Mouse (Mus musculus) urinary bladder, postnatal 25 days (tissue): ENCODE results near the gene Tpo.

Experiments used
- DNase-seq: peaks from one replicate; pipeline ENCODE4 v3.0.0; 2022; ENCODE audit warnings: low spot score

The Tpo gene

DNA sequence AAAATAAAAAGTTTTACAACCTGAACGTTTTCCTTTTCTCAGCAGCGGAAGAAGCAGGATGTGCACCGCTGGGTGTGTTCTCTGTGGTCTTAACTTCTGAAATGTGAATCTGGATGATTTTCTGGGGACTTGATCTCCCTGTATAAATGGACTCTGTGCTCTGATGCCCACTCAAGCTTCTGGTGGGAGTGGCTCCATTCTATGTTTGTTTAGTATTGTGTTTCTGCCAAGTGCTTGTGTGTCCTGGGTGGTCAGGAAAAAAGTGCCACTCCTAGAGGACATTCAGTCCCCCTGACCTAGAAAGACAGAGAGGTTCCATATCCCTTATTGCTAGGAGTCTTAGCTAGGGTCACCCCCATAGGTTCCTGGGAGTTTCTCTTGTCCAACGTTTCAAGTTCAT, at the start of gene Tpo:
Gene Tpo, minus strand, starts transcription at position 101 of the 400 bp plus-strand sequence.
- no peak for DNase-seq

DNA sequence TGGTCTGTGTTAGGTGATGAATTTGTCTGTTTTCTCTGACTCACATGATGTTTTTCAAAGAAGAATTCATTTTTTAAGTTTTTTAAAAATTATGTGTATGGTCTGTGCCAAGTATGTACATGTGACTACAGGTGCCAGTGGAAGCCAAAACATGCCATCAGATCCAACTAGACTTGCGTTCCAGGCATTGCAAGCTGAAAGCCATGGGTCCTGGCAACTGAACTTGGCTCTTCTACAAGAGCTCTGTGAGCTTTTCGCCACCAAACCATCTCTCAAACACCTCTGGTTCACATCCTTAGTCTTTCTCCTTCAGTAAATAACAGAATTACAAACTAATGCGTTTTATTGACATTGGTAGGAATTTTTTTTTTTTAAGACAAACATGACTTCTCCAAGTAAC, 49.3 kb upstream of the Tpo start:
- no peak for DNase-seq

DNA sequence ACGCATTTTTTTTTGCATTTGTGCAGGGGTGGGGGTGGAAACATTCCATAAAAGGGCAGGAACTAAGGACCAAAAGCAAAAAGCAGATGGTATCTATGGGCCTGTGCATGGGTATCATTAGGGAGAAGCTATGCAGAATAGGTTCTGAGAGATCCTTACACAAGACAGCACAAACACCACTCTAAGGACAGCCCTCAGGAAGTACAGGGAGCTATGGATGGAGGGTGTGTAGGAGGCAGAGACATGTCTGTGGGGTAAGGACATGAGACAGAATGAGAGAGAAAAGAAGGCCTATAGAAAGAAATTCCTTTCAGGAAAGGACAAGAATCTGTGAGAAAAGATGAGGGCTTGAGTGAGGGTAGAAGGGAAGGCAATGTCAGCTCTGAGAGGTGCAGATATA, 47.2 kb upstream of the Tpo start:
- DNase-seq = no peak

DNA sequence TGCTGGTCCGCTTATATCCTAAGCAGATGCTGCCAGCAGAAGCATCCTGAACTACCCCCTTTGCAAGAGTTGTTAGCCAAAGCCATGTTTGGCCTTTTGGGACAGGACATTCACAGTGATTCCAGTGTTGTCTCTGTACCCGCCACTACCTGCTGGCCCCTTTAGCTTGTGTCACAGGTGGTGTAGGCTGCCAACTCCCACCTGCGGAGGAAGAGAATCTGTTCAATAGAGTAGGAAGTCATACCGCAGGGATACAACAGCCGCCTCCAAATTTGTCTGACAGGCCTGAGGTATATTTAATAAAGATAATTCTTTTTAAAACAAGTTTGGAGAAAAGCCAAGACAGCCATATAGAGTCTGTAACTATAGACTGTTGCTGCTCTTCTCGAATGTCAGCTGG, 45.5 kb upstream of the Tpo start:
- DNase-seq = no peak

DNA sequence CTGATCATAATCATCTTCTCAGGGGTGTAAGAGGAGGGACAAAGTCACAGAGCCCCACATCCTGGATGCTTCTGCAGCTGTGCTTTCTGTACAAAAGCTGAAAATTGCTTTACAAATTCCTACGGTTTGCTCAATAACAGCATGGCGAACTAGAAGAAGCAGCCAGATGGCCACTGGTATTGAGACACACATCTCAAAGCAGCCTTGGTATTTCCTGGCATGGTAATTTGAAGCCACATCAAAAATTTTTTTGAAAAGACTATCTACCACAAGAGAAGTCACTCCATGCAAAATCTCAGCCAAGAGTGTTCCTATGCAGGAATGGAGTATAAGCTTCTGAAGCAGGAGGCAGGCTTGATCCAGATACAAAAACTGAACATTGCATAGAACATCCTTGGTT, 45.1 kb upstream of the Tpo start:
- DNase-seq = no peak

DNA sequence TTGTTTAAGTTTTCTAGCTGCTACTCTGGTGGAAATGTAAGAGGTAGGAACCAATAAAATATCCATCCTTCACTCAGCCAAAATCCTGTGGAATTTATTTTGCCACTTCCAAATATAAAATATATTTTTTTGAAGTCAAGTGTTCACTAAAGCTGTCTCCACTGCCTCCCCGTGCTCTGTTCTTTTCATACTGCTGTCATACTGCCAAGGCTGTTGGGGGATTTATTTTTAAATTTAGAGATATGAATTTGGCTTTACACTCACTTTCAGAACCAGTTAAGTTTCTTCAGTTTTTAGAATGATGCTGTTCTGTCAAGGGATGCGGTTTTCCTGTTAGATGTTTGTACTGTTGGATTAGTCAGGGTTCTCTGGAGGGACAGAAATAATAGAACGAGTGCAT, 36.1 kb upstream of the Tpo start:
- DNase-seq = no peak

DNA sequence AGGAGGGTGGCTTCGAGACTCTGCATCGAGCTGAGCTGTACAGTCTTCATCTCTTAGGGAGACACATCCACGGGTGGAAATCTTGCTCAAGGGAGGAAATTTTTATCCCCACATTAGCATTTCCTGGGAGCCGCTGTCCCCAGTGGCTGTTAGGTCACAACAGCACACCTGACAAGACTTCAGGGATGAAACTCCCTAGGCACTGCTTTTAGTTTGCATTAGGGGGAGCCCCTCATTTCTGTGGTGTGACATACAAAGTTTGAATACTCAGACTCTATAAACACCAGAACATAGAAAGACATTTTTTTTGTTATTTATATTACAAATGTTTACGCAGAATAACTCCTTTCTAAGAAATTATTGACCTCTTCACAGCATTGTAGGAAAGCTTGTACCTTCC, 32.1 kb upstream of the Tpo start:
- DNase-seq = no peak

DNA sequence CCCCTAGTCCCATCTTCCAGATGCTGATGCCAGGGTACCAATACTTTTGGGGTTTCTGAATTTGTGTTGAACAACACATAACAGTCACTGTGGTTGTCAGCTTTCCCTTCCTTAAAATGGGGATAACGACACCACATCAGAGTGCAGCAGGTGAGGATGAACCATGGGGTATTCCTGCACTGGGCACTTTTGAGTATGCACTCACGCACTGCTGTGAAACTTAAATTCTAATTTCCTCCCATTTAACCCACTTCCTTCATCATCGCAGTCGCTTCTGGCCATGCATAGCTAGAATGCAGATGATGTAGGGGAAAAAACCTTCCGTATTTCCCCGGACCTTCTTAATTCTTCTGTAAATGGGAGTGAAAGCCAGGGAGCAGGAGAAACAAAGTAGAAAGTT, 31.6 kb upstream of the Tpo start:
- DNase-seq = no peak

DNA sequence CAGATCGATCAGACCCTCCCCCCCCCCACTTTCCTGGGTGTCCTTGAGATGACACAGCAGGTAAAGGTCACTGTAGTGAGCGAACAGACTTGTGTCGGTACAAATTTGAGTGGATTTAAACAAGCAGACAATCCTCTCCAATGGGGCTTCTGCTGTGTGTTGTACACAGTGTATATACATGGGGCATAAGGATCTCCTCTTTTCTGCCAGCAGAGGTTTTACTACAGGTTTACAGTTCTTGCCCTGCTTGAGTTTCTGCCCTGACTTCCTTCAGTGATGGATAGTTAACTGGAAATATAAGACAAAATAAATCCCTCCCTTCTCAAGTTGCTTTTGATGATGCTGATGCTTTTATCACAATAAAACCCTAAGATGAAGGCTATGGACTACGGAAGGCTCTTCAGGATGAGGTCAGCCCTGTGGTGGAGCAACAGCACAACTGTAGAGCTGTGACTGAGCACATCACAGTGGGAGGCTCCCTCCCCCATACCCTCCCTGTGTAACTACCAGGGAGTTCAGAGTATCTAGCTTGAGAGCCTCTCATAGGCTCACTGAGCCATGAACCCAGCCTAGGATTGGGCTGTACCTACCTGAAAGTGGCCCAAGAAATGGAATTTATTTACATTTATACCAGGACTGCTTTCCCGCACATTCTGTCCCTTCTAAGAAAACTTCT, 29.4 kb upstream of the Tpo start:
- DNase-seq = no peak

DNA sequence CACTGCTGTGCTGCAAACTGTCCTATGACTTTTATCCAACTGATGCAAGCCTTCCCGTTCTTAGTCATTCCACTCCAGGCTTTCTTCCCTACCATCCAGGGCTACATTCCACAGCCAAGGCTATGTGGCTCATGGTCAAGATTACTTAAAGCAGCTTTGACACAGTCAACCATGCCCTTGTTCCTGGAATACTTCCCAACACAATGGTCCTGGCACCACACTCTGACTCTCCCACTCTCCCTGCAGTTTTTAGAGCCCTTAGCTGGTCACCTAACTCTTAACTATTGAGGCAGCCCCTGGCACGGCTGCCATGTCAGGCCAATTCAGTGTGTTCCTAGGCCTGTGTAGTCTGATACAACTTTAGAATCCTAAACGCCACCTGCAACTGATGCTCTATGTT, 28.1 kb upstream of the Tpo start:
- DNase-seq = no peak

DNA sequence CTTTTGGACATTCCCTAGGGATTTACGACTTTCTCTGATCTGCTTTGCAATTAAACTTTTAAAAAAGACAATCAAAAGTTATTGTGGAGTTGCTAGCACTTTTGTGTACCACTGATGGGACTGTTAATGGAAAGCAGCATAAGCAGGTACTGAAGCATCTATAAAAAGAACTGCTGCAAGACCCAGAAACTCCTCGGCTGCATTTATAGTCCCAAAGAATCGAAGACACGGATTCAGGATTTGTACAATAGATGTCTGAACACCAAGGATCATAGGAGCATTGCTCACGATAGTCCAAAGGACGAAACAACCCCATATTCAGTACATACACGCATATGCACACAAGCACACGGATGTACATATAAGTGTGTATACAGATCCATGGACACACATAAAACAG, 27.4 kb upstream of the Tpo start:
- no peak for DNase-seq

DNA sequence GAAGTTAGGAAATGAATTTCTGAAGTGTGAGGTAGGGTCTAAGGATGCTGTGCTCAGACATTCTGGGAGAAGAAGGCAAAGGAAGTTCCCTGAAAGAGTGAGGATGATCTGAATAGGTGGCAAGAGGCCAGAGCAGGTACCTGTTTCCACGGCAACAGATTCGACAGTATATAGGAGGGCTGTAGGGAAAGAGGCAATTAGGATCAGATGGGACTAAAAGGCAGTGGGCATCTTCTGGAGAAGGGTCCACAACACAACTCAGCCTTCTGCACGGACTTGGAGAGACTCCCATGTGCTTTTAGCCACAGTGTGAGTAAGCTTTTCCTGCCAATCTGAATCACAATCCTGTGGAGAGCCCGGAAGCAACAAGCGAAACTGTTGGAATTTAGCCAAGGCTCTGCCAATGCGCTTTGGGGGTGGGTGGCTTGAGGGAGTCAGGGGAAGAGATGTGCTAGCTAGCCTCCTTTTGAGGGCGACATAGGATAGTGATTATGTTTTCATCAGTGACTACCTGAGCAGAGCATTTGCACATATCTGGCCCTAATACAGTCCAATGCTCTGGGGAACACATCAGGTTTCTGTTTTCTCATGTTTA, 21.8 kb upstream of the Tpo start:
- DNase-seq = no peak

DNA sequence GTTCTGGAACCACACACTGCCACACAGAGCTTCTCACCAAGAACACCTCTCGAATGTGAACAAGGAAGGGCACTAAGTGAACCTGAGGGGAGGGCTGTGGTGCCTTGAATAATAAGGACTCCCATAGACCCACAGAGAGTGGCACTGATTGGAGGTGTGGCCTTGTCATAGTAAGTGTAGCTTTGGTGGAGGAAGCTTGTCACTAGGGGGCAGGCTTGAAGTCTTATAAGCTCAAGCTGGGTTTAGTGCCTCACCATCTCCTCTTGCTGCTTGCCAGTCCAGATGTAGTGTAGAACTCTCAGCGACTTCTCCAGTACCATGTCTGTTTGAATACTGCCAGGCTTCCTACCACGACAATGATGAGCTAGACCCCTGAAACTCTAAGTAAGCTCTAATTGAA, 9.7 kb upstream of the Tpo start:
- DNase-seq = no peak

DNA sequence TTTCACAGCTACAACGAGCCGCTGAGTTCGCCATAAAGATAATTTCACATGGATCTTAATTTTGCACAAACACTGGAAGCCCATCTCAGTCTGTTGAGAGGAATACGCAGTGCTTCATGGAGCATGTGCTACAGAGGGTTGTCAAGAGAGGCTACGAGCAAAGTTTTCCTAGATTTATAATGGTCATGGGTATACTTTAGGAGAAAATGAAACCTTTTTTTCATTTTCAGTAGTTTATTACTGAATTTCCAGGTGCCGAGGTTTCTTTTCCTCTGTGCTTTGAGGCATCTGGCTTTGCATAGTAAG, 3.1 kb downstream of the Tpo start:
- DNase-seq = no peak

DNA sequence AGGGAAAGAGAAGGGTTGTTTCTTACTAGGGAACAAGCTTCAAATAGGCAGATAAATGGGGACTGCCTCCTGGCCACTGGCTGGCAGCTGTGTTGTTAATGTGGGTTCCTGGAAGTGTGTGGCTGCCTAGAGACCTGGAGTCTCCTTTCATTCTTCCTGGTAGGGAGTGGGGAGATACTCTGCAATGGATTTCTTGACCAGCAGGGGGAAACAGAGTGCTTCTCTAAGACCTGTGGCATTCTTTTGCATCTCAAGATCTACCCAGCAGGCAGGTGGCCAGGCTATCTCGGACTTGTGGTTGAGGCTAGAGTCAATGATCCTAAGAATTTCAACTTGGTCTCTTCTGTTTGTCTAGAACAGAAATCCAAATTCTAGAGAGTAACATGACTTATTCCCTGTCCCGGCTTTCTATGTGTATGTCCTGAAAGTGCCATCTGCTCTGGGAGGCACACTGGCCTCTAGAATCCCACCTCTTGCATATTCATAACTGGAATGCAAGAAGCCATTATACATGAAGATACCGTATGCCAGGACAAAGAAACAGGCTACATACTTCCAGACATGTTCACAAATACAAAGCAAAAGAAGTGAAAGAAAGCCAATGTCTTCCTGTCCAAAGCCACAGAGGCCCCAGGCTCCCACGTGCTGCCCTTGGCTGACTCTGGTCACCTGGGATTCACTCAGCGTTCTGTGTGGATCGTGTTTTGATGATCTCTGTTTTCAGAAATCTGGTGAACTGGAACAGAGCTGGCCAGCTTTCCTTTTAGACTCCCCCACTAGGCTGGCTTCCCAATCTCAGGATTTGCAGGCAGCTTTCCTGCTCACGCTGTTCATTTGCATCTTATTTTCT, 3.6 kb downstream of the Tpo start:
- DNase-seq = peak; percentile 54

DNA sequence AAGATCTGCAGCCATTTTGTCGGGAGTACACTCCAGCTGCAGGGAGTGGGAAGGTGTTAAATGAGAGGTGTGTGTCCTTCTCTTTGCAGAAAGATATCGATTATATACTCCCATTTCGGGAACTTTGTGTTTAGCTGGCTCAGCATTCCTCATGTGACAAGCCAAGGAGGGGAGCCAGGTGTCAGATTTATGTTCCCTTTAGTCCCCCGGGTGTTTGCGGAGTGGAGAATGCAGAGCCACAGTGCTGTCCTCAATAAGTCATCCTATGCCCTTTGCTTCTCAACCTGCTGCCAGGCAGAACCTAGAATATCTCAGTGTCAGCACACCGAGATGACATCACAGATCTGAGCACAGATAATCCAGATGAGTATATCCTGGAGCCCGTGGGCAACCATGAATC, 10.1 kb downstream of the Tpo start:
- no peak for DNase-seq

DNA sequence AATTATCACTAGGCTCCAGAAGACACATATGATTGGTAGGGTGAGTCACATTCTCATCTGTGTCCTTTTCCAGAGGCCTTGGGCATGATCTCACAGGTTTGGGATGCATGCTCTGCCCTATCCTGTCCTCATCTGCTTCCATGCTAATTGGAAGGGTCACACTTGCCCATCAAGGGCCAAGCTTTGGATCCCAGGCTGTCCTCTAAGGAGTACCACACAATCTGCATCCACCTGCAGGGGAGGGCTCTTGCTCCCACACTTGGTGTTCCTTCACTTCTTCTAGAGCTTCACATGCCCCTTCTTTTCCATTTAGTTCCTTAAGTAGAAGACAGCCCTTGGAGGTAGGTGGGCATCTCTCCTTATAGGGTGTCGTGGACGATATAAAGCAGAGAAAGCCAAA, 20.2 kb downstream of the Tpo start:
- DNase-seq = no peak

DNA sequence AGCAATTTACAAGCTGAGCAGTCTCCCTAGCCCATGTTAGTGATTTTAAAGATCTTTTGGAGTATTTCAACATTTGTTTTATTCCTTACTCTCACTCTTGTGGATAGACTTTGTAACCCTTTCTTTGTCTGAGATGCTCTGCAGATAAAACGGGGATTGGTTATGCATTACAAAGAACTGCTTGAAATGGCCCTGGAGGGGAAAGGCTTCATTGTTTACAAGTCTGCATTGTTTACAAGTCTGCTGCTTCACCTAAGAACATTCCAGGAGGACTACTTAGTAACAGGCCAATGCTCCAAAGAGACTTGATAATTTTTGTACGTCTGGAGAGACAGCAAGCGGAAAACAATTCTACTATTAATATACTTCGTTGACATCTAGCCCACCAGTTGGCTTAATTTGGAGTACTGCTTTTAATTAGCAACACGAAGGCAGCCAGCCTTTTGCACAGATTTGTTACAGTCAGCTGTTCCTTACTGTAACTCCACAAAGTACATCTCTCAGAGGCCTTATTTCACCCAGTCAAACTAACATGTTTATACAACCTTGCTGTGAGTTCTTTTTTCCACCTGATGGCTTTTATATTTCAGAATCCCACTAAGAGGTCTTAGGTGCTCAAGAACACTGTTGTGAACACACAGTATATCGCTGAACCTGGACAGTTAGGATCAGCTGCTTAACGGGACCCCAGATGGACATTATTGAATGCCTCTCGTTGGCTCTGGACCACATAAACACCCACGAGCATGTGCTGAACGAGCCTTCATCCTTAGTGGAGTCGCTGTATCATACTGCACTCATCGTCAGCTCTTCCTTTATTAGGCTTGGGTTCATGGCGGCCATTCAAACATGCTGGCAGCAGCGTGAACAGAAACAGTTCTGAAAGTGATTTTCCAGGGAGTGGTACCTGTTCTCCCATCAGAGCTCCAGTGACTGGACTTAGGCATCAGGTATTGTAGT, 22.5 kb downstream of the Tpo start:
- DNase-seq = no peak

DNA sequence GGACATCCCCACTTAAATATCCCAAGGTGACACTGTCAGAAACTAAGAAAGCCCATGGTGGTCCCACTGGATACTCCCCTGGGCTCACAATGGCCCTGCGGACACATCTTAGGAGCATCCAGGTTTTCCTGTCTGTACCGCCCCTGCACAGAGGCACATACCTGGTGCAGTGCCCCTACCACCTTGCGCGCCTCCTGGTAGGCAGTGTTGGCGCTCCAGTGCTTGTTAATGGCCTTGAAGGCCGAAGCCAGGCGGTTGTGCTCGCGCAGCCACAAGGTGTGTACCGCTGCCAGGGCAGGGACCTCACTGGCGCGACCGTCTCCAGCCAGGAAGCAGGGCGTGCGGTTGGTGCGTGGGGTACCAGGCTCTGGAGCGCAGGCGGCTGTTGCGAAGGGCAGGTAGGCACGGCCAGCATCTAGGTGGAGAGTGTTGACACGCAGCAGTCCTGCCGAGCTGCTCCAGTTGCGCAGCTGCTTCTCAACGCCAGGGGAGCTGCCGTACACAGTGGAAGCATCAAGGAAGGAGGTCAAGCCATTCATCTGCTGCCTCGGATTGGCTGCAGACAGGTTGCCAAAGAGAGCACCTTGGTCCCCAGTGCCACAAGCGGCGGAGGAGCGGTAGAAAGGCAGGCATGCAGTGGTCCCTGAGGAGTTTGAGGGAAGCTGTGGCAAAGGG, 29.4 kb downstream of the Tpo start:
- no peak for DNase-seq

DNA sequence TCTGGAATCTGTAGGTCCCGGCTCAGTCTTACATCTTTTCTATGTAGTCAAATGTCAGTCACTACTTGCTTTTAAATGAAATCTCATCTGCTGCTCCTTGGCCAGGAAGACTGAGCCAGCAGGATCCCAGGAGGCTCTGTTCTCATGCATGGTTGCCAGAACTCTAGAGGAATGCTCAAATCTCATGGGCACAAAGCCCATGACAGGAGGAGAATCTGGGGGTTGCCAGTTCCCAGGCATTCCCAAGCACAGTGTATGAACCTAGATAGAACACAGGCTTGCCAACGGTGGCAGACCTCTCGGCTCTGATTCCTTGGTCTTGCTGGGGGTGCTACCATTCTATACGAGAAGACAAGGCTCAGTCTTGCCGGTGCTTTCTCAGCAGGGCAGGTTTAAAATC, 40.3 kb downstream of the Tpo start:
- no peak for DNase-seq

DNA sequence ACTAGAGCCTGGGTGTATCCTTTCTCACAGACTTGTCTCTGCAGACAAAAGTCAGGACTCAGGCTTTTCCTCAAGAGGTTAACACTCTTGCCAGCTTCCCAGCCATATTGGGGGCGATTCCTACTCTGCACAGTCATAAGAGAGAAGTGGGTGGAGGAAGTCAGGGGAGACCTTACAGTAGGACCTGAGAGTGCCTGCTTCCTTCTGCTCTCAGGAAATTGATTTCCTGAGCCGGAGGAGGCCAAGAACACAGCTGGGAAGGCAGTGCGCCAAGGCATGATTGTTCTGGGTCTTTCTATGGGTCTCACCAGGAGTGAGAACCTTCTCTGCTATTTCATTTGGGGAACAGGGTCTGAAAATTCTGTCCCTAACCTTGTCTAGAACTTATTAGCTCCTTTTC, 48.5 kb downstream of the Tpo start:
- no peak for DNase-seq

DNA sequence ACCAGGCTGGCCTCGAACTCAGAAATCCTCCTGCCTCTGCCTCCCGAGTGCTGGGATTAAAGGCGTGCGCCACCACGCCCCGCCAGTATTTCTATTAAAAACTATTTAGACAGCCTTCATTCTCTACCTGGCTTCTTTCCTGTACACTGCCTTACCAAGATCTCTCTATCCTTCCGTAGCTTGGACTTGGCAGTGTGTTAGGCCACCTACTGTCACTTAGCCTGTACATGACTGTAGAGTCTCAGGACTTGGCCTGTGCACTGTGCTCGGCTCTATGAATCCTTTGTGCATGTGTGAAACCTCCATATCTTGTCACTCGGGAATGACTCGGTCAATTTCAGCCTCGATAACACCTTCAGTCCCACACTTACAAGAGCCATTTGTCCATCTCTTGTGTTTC, 55.4 kb downstream of the Tpo start:
- DNase-seq = no peak
